Comparison of ENCODE assay signal across 8 mouse cellular contexts in genomic region chr8:125369491-125370236, GRCm38 (mm10).
A peak's percentile ranks its signal among the peaks of the same experiment; 100 is the strongest.
DNase-seq lines count a peak whose midpoint lies in the region; ATAC-seq and TF ChIP-seq lines count a peak whose summit lies in the region.

No protein-coding gene starts in this region.

- TF ChIP-seq POLR2A in cerebellum, adult 2 months (IDR thresholded peaks at IDR 0.05; ENCODE audit: borderline replicate concordance, insufficient read depth, low read length) = no peak
- no peak for TF ChIP-seq POLR2A in brain, embryonic 14.5 days (IDR thresholded peaks at IDR 0.05; ENCODE audit: borderline replicate concordance, extremely low read depth, insufficient read depth, insufficient read length, poor library complexity, severe bottlenecking)

- no peak overlapping the region for H3K9ac ChIP-seq in hindbrain, postnatal 0 days (replicated peaks; ENCODE audit: low read length)

- no peak for TF ChIP-seq CTCF in cerebellum, adult 2 months (IDR thresholded peaks at IDR 0.05; ENCODE audit: borderline replicate concordance, insufficient read depth, low read depth, low read length)
- TF ChIP-seq CTCF in brain, embryonic 14.5 days (IDR thresholded peaks at IDR 0.05; ENCODE audit: borderline replicate concordance, extremely low read depth, insufficient read depth, insufficient read length) = no peak
- no peak for TF ChIP-seq CTCF in hindbrain, postnatal 0 days (IDR thresholded peaks at IDR 0.05; ENCODE audit: low read depth)

- H3K4me3 ChIP-seq in cerebellum, adult 2 months (replicated peaks; ENCODE audit: insufficient read depth, low read depth, low read length) = no peak overlapping the region
- H3K4me3 ChIP-seq in hindbrain, postnatal 0 days (ENCODE audit: low read length) = no peak overlapping the region

- DNase-seq in cerebellum, adult 2 months = no peak
- no peak for DNase-seq in cerebellum, adult 11-12 months
- DNase-seq in brain, embryonic 14.5 days (ENCODE audit: low read depth) = peak; percentile 61
- peak; percentile 58 for DNase-seq in hindbrain, postnatal 0 days (ENCODE audit: low spot score)
- peak; percentile 80 for DNase-seq in lung, postnatal 10 days
- DNase-seq in layer of hippocampus, adult 9-11 months = no peak
- no peak for DNase-seq in left cerebral cortex, postnatal 25 days (ENCODE audit: low spot score in 2 of 2)
- DNase-seq in urinary bladder, adult 2 months (ENCODE audit: low spot score) = no peak

- 79% methylated on average over 8 of the region's 8 CpGs for WGBS in cerebellum, adult 2 months
- WGBS in hindbrain, postnatal 0 days = 32% methylated on average over 8 of the region's 8 CpGs

- H3K9me3 ChIP-seq in hindbrain, postnatal 0 days (ENCODE audit: low read length) = no peaks in the 10 kb centered on the region

- no peak for ATAC-seq in hindbrain, postnatal 0 days

- H3K4me2 ChIP-seq in hindbrain, postnatal 0 days (ENCODE audit: low read depth, low read length) = no peak overlapping the region

- H3K27me3 ChIP-seq in cerebellum, adult 2 months (ENCODE audit: control insufficient read depth, insufficient read depth, low read length) = no peaks in the 10 kb centered on the region
- H3K27me3 ChIP-seq in hindbrain, postnatal 0 days (ENCODE audit: insufficient read depth, low read length) = no peaks in the 10 kb centered on the region

- 0 out of 2 replicates have a peak overlapping the region, but pooled peaks have one; percentile 7 for H3K27ac ChIP-seq in cerebellum, adult 2 months (ENCODE audit: insufficient read depth, low read length)
- H3K27ac ChIP-seq in hindbrain, postnatal 0 days = peak overlapping the region; percentile 3; the same call in 1 of the 2 replicates

- intact Hi-C loops in left cerebral cortex, postnatal 25 days (cut with DNase I) = no loop called here

- no peaks in the 10 kb centered on the region for H3K36me3 ChIP-seq in hindbrain, postnatal 0 days (ENCODE audit: insufficient read depth, low read length)

- peaks cover 17% of the 10 kb centered on the region for H3K4me1 ChIP-seq in cerebellum, adult 2 months (ENCODE audit: control insufficient read depth, insufficient read depth, low read length)
- peaks cover 11% of the 10 kb centered on the region for H3K4me1 ChIP-seq in hindbrain, postnatal 0 days (ENCODE audit: insufficient read depth, low read length)

Comparison
In these comparisons a context has a peak if more than half of its experiments do, and no peak if none do; other contexts are left out.
1. DNase-seq: peak in brain, embryonic 14.5 days (single experiment), hindbrain, postnatal 0 days (single experiment) and lung, postnatal 10 days (single experiment); none in cerebellum, adult 2 months (0 of 2), cerebellum, adult 11-12 months (single experiment), layer of hippocampus, adult 9-11 months (single experiment), left cerebral cortex, postnatal 25 days (0 of 2) and urinary bladder, adult 2 months (single experiment).